Mouse (Mus musculus) heart, embryonic 16.5 days (tissue): ENCODE data around the gene Hist1h4f. TPM values are rescaled to one million over a fixed set of nuclear protein-coding genes. Genes with fewer than 3 reads are reported as not detected.

ENCODE experiments used
- microRNA-seq: library from miRNA; unstranded; fragments of <30 nt; microRNA quantifications from one replicate; pipeline ENCODE4, GENCODE M21; 2017
- polyA plus RNA-seq: library from polyadenylated mRNA; unstranded; fragments of >200 nt; fragmentation: Nextera tagmentation; extraction: Ambion mirVana; gene quantifications from 2 replicates; pipeline ENCODE4 v1.2.1, GENCODE M21; 2015

Gene Hist1h4f
- polyA plus RNA-seq, 1 experiment from 2014 or later, result 0.53 TPM

Small RNAs within 50 kb of the gene (microRNA-seq; reads per million reads assigned to microRNA genes)
- gene Gm44297 (not detected), gene Gm44359 (not detected), gene Gm44394 (not detected), gene n-TStga1 (1.2 reads per million)

Other genes starting within 250 kb of the Hist1h4f start
- 36.5 and 37.8 TPM in 2 replicates for gene Zfp322a, start 182.4 kb downstream of the Hist1h4f start, polyA plus RNA-seq
- 9.2 and 9.4 TPM in 2 replicates for gene Abt1, start 127.8 kb downstream of the Hist1h4f start, polyA plus RNA-seq
- 0.83 and 1.0 TPM in 2 replicates for gene Btn1a1, start 85.7 kb downstream of the Hist1h4f start, polyA plus RNA-seq
- 0.29 and 0.34 TPM in 2 replicates for gene Btn2a2, start 62.8 kb downstream of the Hist1h4f start, polyA plus RNA-seq
- gene Hist1h4h, start 20.6 kb downstream of the Hist1h4f start, polyA plus RNA-seq, result 7.7 and 8.6 TPM in 2 replicates
- 3.8 and 9.2 TPM in 2 replicates for gene Hist1h2af, start 17.7 kb downstream of the Hist1h4f start, polyA plus RNA-seq
- 2.0 and 2.2 TPM in 2 replicates for gene Hist1h3g, start 16.2 kb downstream of the Hist1h4f start, polyA plus RNA-seq
- gene Hist1h2bh, start 8.3 kb downstream of the Hist1h4f start, polyA plus RNA-seq, result 0.38 and 0.52 TPM in 2 replicates
- gene Hist1h3f, start 7.6 kb downstream of the Hist1h4f start, polyA plus RNA-seq, result 0.20 and 0.37 TPM in 2 replicates
- 0.21 and 0.37 TPM in 2 replicates for gene Hist1h1d, start 1.6 kb upstream of the Hist1h4f start, polyA plus RNA-seq
- 1.7 and 2.1 TPM in 2 replicates for gene Hist1h3e, start 10.7 kb upstream of the Hist1h4f start, polyA plus RNA-seq
- 34.0 and 34.2 TPM in 2 replicates for gene Hist1h2ae, start 19.6 kb upstream of the Hist1h4f start, polyA plus RNA-seq
- 4.2 and 5.1 TPM in 2 replicates for gene Hist1h2bg, start 19.7 kb upstream of the Hist1h4f start, polyA plus RNA-seq
- 0.37 and 2.4 TPM in 2 replicates for gene Hist1h2bf, start 22.5 kb upstream of the Hist1h4f start, polyA plus RNA-seq
- gene Hist1h2ad, start 22.7 kb upstream of the Hist1h4f start, polyA plus RNA-seq, result 1.2 and 1.8 TPM in 2 replicates
- gene Hist1h3d, start 24.1 kb upstream of the Hist1h4f start, polyA plus RNA-seq, result 1.4 and 1.8 TPM in 2 replicates
- 48.7 and 49.1 TPM in 2 replicates for gene Hist1h4d, start 29.9 kb upstream of the Hist1h4f start, polyA plus RNA-seq
- gene Hist1h2be, start 69.5 kb upstream of the Hist1h4f start, polyA plus RNA-seq, result 1.9 and 2.0 TPM in 2 replicates
- 10.4 and 11.5 TPM in 2 replicates for gene Hist1h1e, start 70.9 kb upstream of the Hist1h4f start, polyA plus RNA-seq
- 0.52 and 0.75 TPM in 2 replicates for gene Hist1h2ac, start 132.3 kb upstream of the Hist1h4f start, polyA plus RNA-seq
- gene Hist1h2bc, start 132.6 kb upstream of the Hist1h4f start, polyA plus RNA-seq, result 49.7 and 53.7 TPM in 2 replicates
- gene Hist1h1t, start 144.2 kb upstream of the Hist1h4f start, polyA plus RNA-seq, result not detected in 2 replicates
- 1.9 and 2.8 TPM in 2 replicates for gene Hist1h4c, start 146.8 kb upstream of the Hist1h4f start, polyA plus RNA-seq
- 11.7 and 14.9 TPM in 2 replicates for gene Hfe, start 159.2 kb upstream of the Hist1h4f start, polyA plus RNA-seq
- gene Hist1h1c, start 187.2 kb upstream of the Hist1h4f start, polyA plus RNA-seq, result 38.0 and 38.5 TPM in 2 replicates
- gene Hist1h3c, start 194.0 kb upstream of the Hist1h4f start, polyA plus RNA-seq, result 3.0 and 3.8 TPM in 2 replicates
- 0.98 and 2.2 TPM in 2 replicates for gene Hist1h2bb, start 195.1 kb upstream of the Hist1h4f start, polyA plus RNA-seq
- gene Hist1h2ab, start 199.5 kb upstream of the Hist1h4f start, polyA plus RNA-seq, result 17.0 and 20.0 TPM in 2 replicates
- gene Hist1h3b, start 200.6 kb upstream of the Hist1h4f start, polyA plus RNA-seq, result 3.2 and 5.0 TPM in 2 replicates
- 1.2 and 1.5 TPM in 2 replicates for gene Hist1h4b, start 205.4 kb upstream of the Hist1h4f start, polyA plus RNA-seq
- gene Hist1h4a, start 209.6 kb upstream of the Hist1h4f start, polyA plus RNA-seq, result 0.32 TPM in 1 of 2 replicates, not detected in the other
- gene Hist1h3a, start 210.7 kb upstream of the Hist1h4f start, polyA plus RNA-seq, result 1.5 and 3.4 TPM in 2 replicates
- 0.79 and 0.97 TPM in 2 replicates for gene Hist1h1a, start 212.0 kb upstream of the Hist1h4f start, polyA plus RNA-seq
- gene Trim38, start 218.3 kb upstream of the Hist1h4f start, polyA plus RNA-seq, result 0.10 TPM in 1 of 2 replicates, not detected in the other